Mouse (Mus musculus) ES-Bruce4 (cell line): ENCODE measurements around the gene Fadd. TPM values are rescaled to one million over a fixed set of nuclear protein-coding genes. Genes with fewer than 3 reads are reported as not detected.
A peak's percentile ranks its signal among the peaks of the same experiment; 100 is the strongest.

ENCODE experiments used
- H3K27ac ChIP-seq: 2 replicates; pipeline ENCODE4 v1.5.1; 2012; ENCODE audit warnings: low read length, inconsistent platforms; ENCODE audit not compliant: insufficient read depth
- H3K27me3 ChIP-seq: 2 replicates; pipeline ENCODE4 v1.6.1; 2012; ENCODE audit warnings: mild to moderate bottlenecking, low read length, inconsistent platforms; ENCODE audit not compliant: control insufficient read depth, poor library complexity, insufficient read depth, severe bottlenecking
- H3K36me3 ChIP-seq: 2 replicates; pipeline ENCODE4 v1.6.1; 2012; ENCODE audit warnings: inconsistent platforms, mild to moderate bottlenecking, low read length, moderate library complexity; ENCODE audit not compliant: control insufficient read depth, poor library complexity, insufficient read depth, severe bottlenecking
- H3K4me1 ChIP-seq: one replicate; pipeline ENCODE4 v1.8.1; 2011; ENCODE audit warnings: low read length; ENCODE audit not compliant: control insufficient read depth, insufficient read depth
- H3K4me3 ChIP-seq: 2 replicates; pipeline ENCODE4 v1.5.1; 2011; ENCODE audit warnings: low read depth, mild to moderate bottlenecking, low read length
- H3K9ac ChIP-seq: 2 replicates; pipeline ENCODE4 v1.6.1; 2012; ENCODE audit warnings: low read depth, mild to moderate bottlenecking, inconsistent platforms; ENCODE audit not compliant: poor library complexity, severe bottlenecking
- H3K9me3 ChIP-seq: replicated peaks from 2 replicates; pipeline ENCODE4 v1.6.1; 2012; ENCODE audit warnings: mild to moderate bottlenecking, low read length, inconsistent platforms; ENCODE audit not compliant: control insufficient read depth, poor library complexity, insufficient read depth, severe bottlenecking
- CTCF ChIP-seq: IDR thresholded peaks from one replicate; pipeline ENCODE4 v1.8.1; 2011; ENCODE audit warnings: low read depth, low read length
- EP300 ChIP-seq: IDR thresholded peaks from 2 replicates; pipeline ENCODE4 v1.6.1; 2011; ENCODE audit warnings: low read depth, low read length; ENCODE audit not compliant: insufficient read depth
- POLR2A ChIP-seq: IDR thresholded peaks from one replicate; pipeline ENCODE4 v1.8.1; 2011; ENCODE audit warnings: low read length; ENCODE audit not compliant: insufficient read depth
- polyA plus RNA-seq: library from polyadenylated mRNA; stranded (reverse); fragments of >200 nt; gene quantifications from 2 replicates; pipeline ENCODE4 v1.2.4, GENCODE M21; 2011; ENCODE audit warnings: low read depth; ENCODE audit not compliant: missing spikeins, insufficient read depth, insufficient read length

Gene Fadd
- polyA plus RNA-seq, 1 experiment = 2.5 TPM

- Histone ChIP-seq H3K27me3 (no peaks in the 10 kb centered on the region), H3K9ac (no peak overlapping the region), H3K4me1 (no peaks in the 10 kb centered on the region), H3K36me3 (no peaks in the 10 kb centered on the region), H3K4me3 (no peak overlapping the region), H3K9me3 (no peaks in the 10 kb centered on the region), H3K27ac (no peak overlapping the region)
- no peak for TF ChIP-seq CTCF
- TF ChIP-seq EP300 = no peak
- TF ChIP-seq POLR2A = no peak
These were observed 47.5 kb downstream of the Fadd start for GRCm38 (mm10) chr7:144534773-144535172.

- Histone ChIP-seq H3K36me3 (no peaks in the 10 kb centered on the region), H3K4me3 (no peak overlapping the region), H3K4me1 (no peaks in the 10 kb centered on the region), H3K9ac (no peak overlapping the region), H3K27ac (no peak overlapping the region), H3K27me3 (no peaks in the 10 kb centered on the region), H3K9me3 (no peaks in the 10 kb centered on the region)
- no peak for TF ChIP-seq EP300
- no peak for TF ChIP-seq POLR2A
These were observed 50.5 kb downstream of the Fadd start for GRCm38 (mm10) chr7:144531585-144532378.

- H3K4me1 ChIP-seq = no peaks in the 10 kb centered on the region
- no peak overlapping the region for H3K9ac ChIP-seq
- no peaks in the 10 kb centered on the region for H3K9me3 ChIP-seq
- H3K36me3 ChIP-seq = no peaks in the 10 kb centered on the region
- H3K27me3 ChIP-seq = no peaks in the 10 kb centered on the region
- no peak overlapping the region for H3K27ac ChIP-seq
- TF ChIP-seq EP300 (no peak), POLR2A (no peak), CTCF (no peak)
- no peak overlapping the region for H3K4me3 ChIP-seq
These were observed 52.4 kb downstream of the Fadd start for GRCm38 (mm10) chr7:144529851-144530250.

GRCm38 (mm10) chr7:144527723-144528221, 54.5 kb downstream of the Fadd start:
- no peak overlapping the region for H3K27ac ChIP-seq
- no peak overlapping the region for H3K9ac ChIP-seq
- H3K4me3 ChIP-seq = no peak overlapping the region
- no peaks in the 10 kb centered on the region for H3K36me3 ChIP-seq
- no peaks in the 10 kb centered on the region for H3K9me3 ChIP-seq
- H3K4me1 ChIP-seq = no peaks in the 10 kb centered on the region
- no peaks in the 10 kb centered on the region for H3K27me3 ChIP-seq
- TF ChIP-seq CTCF = peak; percentile 13
- no peak for TF ChIP-seq EP300

Other genes starting within 250 kb of the Fadd start
- 162 and 185 TPM in 2 replicates for gene Cttn, start 111.5 kb downstream of the Fadd start, polyA plus RNA-seq
- gene Ppfia1, start 28.7 kb downstream of the Fadd start, polyA plus RNA-seq = 59.0 and 80.5 TPM in 2 replicates
- 1.4 and 1.7 TPM in 2 replicates for gene Ano1, start 169.5 kb upstream of the Fadd start, polyA plus RNA-seq